Mouse (Mus musculus) hindbrain, embryonic 16.5 days (tissue): ENCODE measurements around the gene Serinc5. TPM values are rescaled to one million over a fixed set of nuclear protein-coding genes. Genes with fewer than 3 reads are reported as not detected.

Experiments
- ATAC-seq: fragments of 200-750 bp; cut with Nextera tagmentation; 2 replicates; pipeline ENCODE4 v1.8.0; 2017; ENCODE audit warnings: moderate TSS enrichment, moderate library complexity
- H3K27ac ChIP-seq: fragments of 300-500 bp; sonication (generic); 2 replicates; pipeline ENCODE4 v1.5.1; 2014; ENCODE audit warnings: low read depth, mild to moderate bottlenecking, control low read depth, low read length, moderate library complexity
- H3K27me3 ChIP-seq: fragments of 300-500 bp; sonication (generic); replicated peaks from 2 replicates; pipeline ENCODE4 v1.6.1; 2014; ENCODE audit warnings: low read length; ENCODE audit not compliant: control insufficient read depth, insufficient read depth
- H3K36me3 ChIP-seq: fragments of 300-500 bp; sonication (generic); 2 replicates; pipeline ENCODE4 v1.6.1; 2014; ENCODE audit warnings: mild to moderate bottlenecking, low read length, moderate library complexity, mixed read lengths; ENCODE audit not compliant: control insufficient read depth, insufficient read depth
- H3K4me1 ChIP-seq: fragments of 300-500 bp; sonication (generic); 2 replicates; pipeline ENCODE4 v1.6.1; 2014; ENCODE audit warnings: low read depth, low read length; ENCODE audit not compliant: control insufficient read depth, insufficient read depth
- H3K4me2 ChIP-seq: fragments of 300-500 bp; sonication (generic); 2 replicates; pipeline ENCODE4 v1.6.1; 2014; ENCODE audit warnings: mild to moderate bottlenecking, low read length, control low read depth, moderate library complexity
- H3K4me3 ChIP-seq: fragments of 300-500 bp; sonication (generic); 2 replicates; pipeline ENCODE4 v1.5.1; 2014; ENCODE audit warnings: mild to moderate bottlenecking, low read length, control low read depth, moderate library complexity
- H3K9ac ChIP-seq: fragments of 300-500 bp; sonication (generic); 2 replicates; pipeline ENCODE4 v1.6.1; 2014; ENCODE audit warnings: low read depth, mild to moderate bottlenecking, control low read depth, low read length, moderate library complexity
- H3K9me3 ChIP-seq: fragments of 300-500 bp; sonication (generic); 2 replicates; pipeline ENCODE4 v1.6.1; 2014; ENCODE audit warnings: mild to moderate bottlenecking, low read length, moderate library complexity; ENCODE audit not compliant: control insufficient read depth
- WGBS: fragments of 180-500 bp; shearing (Covaris S2); extraction: QIAGEN DNeasy Blood & Tissue Kit; methylation state at CpG from one replicate; pipeline ENCODE4 v1.1.7; 2014; 5-methylcytosine and 5-hydroxymethylcytosine counted together
- polyA plus RNA-seq: library from polyadenylated mRNA; unstranded; fragments of >200 nt; fragmentation: Nextera tagmentation; extraction: Ambion mirVana; gene quantifications from 2 replicates; pipeline ENCODE4 v1.2.1, GENCODE M21; 2015

Gene Serinc5
- polyA plus RNA-seq, 1 experiment from 2014 or later, result 14.7 TPM

DNA sequence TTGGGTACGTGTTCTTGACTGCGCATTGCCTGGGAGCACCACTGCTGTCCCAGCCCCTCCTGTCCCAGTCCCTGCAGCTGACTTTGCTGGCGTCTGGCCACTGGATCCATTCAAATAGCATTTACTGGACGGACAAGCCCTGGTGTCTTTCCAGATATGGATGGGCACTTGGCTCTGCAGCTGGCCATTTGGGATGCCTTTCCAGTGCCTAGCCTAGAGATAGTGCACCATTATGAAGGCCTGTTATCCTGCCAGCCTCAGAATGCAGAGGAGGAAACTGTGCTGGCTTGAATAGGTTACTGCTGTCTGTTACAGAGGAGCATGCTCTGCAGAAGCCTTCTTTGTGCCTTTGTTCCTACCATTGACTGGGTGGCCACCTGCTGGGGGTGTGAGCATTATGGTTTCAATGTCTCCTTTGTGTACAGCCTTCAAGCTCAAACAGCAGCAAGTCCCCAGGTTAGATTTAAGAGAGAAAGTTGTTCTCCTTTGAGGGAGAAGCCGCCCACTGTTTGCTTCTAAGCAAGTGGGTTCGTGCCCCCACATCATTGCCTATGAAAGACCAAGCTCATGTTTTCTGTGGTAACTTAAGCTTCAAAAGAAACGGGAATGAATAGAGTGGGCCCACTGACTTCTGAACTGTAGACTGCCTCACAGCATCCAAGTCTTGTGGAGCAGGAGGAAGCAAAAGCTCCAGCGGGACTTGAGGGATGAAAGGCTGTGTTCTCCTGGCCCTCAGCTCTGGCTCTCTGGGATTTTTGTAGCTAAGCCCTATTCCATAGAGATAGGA lies 92.5 kb downstream of the Serinc5 start:
- peaks cover 6% of the 10 kb centered on the region; the same call in 1 of the 2 replicates for H3K36me3 ChIP-seq
- H3K4me2 ChIP-seq, result no peak overlapping the region
- H3K27me3 ChIP-seq, result no peaks in the 10 kb centered on the region; the same call in 1 of the 2 replicates
- 24% methylated on average over 8 of the region's 8 CpGs for WGBS
- H3K9ac ChIP-seq, result no peak overlapping the region
- H3K9me3 ChIP-seq, result no peaks in the 10 kb centered on the region
- H3K4me1 ChIP-seq, result no peaks in the 10 kb centered on the region
- peak; percentile 95 for ATAC-seq
- H3K27ac ChIP-seq, result peak overlapping the region; percentile 36; the same call in 1 of the 2 replicates
- no peak overlapping the region for H3K4me3 ChIP-seq

DNA sequence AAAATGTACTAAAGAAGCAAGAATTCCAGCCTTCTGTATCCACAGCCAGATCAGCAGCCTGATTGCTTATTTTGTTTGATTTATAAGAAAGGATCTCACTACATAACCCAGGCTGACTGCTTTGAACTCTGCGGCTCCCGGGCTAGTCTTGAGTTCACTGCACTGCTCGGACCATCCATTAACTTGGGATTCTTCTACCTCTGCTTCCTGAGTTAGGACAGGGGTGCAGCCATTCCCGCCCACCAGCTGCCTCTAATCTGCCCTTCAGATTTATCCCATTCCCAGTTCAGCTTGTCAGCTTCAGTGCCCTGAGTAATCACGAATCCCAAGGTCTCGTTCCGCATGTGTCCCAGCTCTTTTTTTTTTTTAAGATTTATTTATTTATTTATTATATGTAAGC lies 93.3 kb downstream of the Serinc5 start:
- H3K9ac ChIP-seq, result no peak overlapping the region
- no peaks in the 10 kb centered on the region; the same call in 1 of the 2 replicates for H3K27me3 ChIP-seq
- no peak overlapping the region for H3K27ac ChIP-seq
- 42% methylated on average over 7 of the region's 7 CpGs for whole genome bisulfite sequencing
- no peak for ATAC-seq
- H3K4me2 ChIP-seq, result no peak overlapping the region
- no peak overlapping the region for H3K4me3 ChIP-seq
- no peaks in the 10 kb centered on the region for H3K9me3 ChIP-seq
- H3K4me1 ChIP-seq, result no peaks in the 10 kb centered on the region
- peaks cover 6% of the 10 kb centered on the region; the same call in 1 of the 2 replicates for H3K36me3 ChIP-seq

DNA sequence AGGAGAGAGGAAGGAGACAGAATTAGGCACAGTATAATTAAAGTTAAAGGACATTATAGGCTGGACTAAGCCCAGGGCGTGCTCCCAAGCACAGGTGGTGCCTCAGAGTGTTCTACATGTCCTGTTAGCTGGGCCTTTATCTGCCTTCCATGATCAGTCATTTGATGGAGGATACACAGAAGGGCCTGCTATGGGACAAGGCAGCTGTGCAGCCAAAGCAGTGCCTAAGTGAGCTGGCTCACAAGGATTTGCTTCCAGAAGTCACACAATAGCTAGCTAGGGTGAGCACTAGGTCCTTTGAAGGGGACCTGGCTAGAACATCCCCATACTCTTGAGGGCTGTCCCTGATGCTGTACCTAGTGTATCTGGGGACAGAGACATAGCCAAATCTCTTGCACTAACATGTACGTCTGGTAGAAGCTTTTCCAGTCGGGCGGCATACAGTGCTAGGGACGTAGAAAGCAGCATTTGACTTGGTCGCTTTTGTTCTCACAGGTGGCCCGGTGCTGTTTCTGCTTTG lies 94.2 kb downstream of the Serinc5 start:
- no peak overlapping the region for H3K4me2 ChIP-seq
- no peak overlapping the region for H3K9ac ChIP-seq
- H3K27ac ChIP-seq, result no peak overlapping the region
- H3K36me3 ChIP-seq, result peaks cover 6% of the 10 kb centered on the region; the same call in 1 of the 2 replicates
- no peak overlapping the region for H3K4me3 ChIP-seq
- no peaks in the 10 kb centered on the region for H3K9me3 ChIP-seq
- H3K27me3 ChIP-seq, result no peaks in the 10 kb centered on the region; the same call in 1 of the 2 replicates
- WGBS, result 92% methylated on average over 7 of the region's 7 CpGs
- H3K4me1 ChIP-seq, result no peaks in the 10 kb centered on the region
- no peak for ATAC-seq

DNA sequence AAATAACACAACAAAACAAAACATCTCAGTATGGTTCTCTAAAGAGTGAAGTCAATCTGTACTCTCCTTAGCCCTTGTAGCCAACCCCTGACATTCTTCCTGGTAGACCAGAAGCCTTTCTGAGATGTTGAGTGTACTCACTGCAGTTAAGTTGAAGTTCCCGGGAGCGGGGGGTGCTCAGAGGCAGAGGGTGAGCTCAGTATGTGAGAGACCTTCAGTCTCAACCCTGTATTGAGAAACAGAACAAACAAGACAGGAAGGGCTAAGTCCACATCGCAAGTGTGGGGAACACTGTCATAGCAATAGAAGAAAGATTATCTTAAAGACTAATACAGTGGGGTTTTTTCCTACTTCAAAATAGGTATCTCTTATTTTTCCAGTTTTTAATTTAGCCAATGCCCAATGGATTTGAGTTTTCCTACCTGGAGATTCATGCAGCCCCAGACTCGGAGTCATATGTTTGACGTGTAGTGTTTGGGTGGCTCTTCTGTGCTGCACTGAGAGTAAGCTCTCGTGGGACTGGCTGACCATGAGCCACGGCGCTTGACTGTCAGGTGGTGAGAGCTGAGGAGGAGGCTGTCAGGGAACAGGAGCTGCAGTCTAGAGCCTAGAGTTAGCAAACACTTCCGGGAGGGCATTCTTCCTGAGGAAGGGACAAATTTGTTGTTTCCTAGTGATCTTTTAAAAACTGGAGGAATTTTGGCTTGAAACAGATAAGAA lies 95.6 kb downstream of the Serinc5 start:
- no peaks in the 10 kb centered on the region; the same call in 1 of the 2 replicates for H3K27me3 ChIP-seq
- no peak for ATAC-seq
- no peaks in the 10 kb centered on the region for H3K4me1 ChIP-seq
- no peak overlapping the region for H3K27ac ChIP-seq
- WGBS, result 86% methylated on average over 9 of the region's 9 CpGs
- H3K9me3 ChIP-seq, result no peaks in the 10 kb centered on the region
- no peak overlapping the region for H3K9ac ChIP-seq
- peaks cover 6% of the 10 kb centered on the region; the same call in 1 of the 2 replicates for H3K36me3 ChIP-seq
- no peak overlapping the region for H3K4me3 ChIP-seq
- no peak overlapping the region for H3K4me2 ChIP-seq

DNA sequence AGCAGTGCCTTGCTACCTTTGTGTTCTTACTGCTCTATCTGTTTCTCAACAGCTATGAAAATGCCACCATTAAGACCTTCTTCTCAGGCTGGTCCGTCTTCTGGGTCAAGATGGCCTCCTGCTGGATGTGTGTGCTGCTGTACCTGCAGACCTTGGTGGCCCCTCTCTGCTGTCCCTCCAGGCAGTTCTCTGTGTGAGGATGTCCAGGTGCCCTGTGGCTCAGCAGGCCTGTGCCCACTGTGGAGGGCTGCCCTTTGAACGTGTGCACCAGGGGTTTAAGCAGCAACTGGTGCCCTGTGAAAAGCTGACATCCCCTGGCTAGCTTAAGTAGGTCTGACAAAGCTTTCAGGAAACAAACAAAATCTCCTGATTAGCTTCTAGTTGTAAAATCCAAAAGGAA lies 97.0 kb downstream of the Serinc5 start:
- H3K9me3 ChIP-seq, result no peaks in the 10 kb centered on the region
- no peak overlapping the region for H3K4me3 ChIP-seq

DNA sequence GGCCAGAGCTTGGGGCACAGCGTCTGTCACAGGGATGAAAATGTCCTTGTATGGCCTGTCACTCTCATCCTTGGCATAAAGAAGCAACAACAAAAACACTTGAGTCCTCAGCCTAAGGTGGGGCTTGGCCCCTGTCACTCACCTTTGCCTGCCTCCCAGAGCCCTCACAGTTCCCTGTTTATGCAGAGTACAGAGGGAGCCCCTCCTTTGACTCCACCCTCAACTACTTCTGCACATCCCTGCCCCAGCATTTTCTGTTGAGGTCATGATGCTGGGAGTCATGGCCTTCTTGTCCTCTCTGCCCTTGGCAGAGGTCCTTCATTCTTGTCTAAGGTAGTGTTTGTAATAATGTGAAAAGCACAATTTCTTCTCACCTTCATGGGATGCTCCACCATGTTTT lies 97.6 kb downstream of the Serinc5 start:
- no peak for ATAC-seq
- Histone ChIP-seq H3K4me1 (no peaks in the 10 kb centered on the region), H3K9me3 (no peaks in the 10 kb centered on the region), H3K4me3 (no peak overlapping the region), H3K27me3 (no peaks in the 10 kb centered on the region), H3K9ac (no peak overlapping the region), H3K4me2 (no peak overlapping the region), H3K36me3 (peaks cover 6% of the 10 kb centered on the region; the same call in 1 of the 2 replicates), H3K27ac (no peak overlapping the region)
- 75% methylated on average over 1 of the region's 1 CpGs for WGBS

More for the DNA sequence above, 97.0 kb downstream of the Serinc5 start:
- no peak for ATAC-seq
- Histone ChIP-seq H3K36me3 (peaks cover 6% of the 10 kb centered on the region; the same call in 1 of the 2 replicates), H3K4me1 (no peaks in the 10 kb centered on the region), H3K9ac (no peak overlapping the region), H3K4me2 (no peak overlapping the region), H3K27ac (no peak overlapping the region), H3K27me3 (no peaks in the 10 kb centered on the region)
- WGBS, result 70% methylated on average over 2 of the region's 2 CpGs

DNA sequence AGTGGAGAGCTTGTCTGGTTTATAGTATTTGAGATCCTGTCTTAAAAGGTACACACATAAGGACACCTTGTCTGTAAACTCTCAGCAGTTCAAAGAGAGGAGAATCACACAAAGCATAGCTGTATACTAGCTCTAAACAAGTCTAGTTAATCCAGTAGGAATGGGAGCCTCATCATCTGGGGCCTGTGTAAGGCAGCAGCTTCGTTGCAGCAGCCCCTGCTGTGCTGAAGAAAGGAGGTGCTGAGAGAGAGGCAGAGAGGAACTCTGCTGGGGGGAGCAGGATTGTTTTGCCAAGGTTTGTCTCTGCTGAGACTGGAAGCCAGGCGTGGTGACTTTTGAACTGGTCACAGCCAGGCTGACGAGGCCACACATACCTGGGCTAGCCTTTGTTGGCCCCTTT lies 98.6 kb downstream of the Serinc5 start:
- Histone ChIP-seq H3K4me1 (no peaks in the 10 kb centered on the region), H3K27ac (no peak overlapping the region), H3K4me2 (no peak overlapping the region), H3K36me3 (peaks cover 6% of the 10 kb centered on the region; the same call in 1 of the 2 replicates), H3K9me3 (no peaks in the 10 kb centered on the region), H3K27me3 (no peaks in the 10 kb centered on the region), H3K4me3 (no peak overlapping the region), H3K9ac (no peak overlapping the region)
- ATAC-seq, result no peak
- 11% methylated on average over 3 of the region's 3 CpGs for WGBS

DNA sequence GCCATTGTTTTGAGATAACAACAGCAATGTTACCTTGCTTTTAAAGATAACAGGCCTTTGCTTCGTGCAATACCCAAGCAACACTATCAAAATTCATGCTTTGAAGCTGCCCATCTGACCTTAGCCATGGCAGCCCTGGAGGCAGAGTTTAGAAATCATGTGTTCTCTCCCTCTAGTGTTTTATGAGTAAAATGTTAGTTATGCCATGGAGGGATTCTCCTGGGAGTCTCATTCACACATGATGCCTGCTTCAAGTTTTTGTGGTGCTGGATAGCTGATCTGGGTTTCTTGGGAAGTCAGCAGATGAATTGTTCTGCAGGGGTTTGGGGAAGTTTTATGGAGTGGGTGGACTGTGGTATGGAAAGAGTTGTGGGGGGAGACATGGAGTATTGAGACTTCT lies 99.5 kb downstream of the Serinc5 start:
- WGBS, result 91% methylated on average over 1 of the region's 1 CpGs
- Histone ChIP-seq H3K9ac (no peak overlapping the region), H3K27ac (no peak overlapping the region), H3K4me3 (no peak overlapping the region), H3K27me3 (no peaks in the 10 kb centered on the region), H3K4me1 (no peaks in the 10 kb centered on the region), H3K9me3 (no peaks in the 10 kb centered on the region), H3K36me3 (peaks cover 6% of the 10 kb centered on the region; the same call in 1 of the 2 replicates), H3K4me2 (no peak overlapping the region)
- ATAC-seq, result no peak

DNA sequence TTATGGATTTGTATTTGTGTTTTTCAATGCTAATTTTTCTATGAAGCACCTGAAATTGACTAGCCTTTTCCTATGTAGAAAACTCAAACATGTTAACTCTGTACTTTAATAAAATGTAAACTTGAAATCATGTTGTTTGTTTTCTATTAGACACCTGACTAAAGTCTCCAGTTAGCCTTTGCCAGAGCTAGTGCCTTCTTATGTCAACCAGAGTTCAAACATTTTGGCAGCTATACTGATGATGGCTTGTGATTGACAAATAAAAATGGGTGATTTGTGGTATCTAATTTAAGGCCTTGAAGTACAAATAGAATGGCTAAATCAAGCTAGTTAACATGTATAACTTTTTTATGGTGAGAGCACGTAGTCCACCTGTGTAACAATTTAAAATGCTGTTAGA lies 100.9 kb downstream of the Serinc5 start:
- ATAC-seq, result no peak
- 100% methylated on average over 1 of the region's 1 CpGs for WGBS
- no peak overlapping the region for H3K4me2 ChIP-seq

More for the DNA sequence above, 100.9 kb downstream of the Serinc5 start:
- no peaks in the 10 kb centered on the region for H3K4me1 ChIP-seq
- H3K9me3 ChIP-seq, result no peaks in the 10 kb centered on the region
- peaks cover 2% of the 10 kb centered on the region; the same call in 1 of the 2 replicates for H3K36me3 ChIP-seq
- no peak overlapping the region for H3K4me3 ChIP-seq
- no peak overlapping the region for H3K27ac ChIP-seq
- H3K27me3 ChIP-seq, result no peaks in the 10 kb centered on the region
- no peak overlapping the region for H3K9ac ChIP-seq
